Mouse (Mus musculus) gastrocnemius, postnatal 4 days (tissue): Measurements from ENCODE around the gene Mkrn1. TPM values are rescaled to one million over a fixed set of nuclear protein-coding genes. Genes with fewer than 3 reads are reported as not detected.
"Not testable (repeated sequence)": the region's sequence is repeated elsewhere in the genome, so short reads cannot be mapped to it uniquely, and the experiment has no call there.

Experiments
- DNase-seq, 2 experiments: peaks; one replicate each; pipeline ENCODE4 v3.0.0; 2021 to 2022; ENCODE audit warnings: low spot score in 2 of 2, mixed read lengths in 2 of 2
- long read RNA-seq, 2 experiments: library from polyadenylated mRNA; stranded (forward); transcript quantifications; one replicate each; pipeline ENCODE4 v2.0.0; 2021
- total RNA-seq, 2 experiments: library from RNA; stranded (reverse); gene quantifications; 2 replicates each; pipeline ENCODE4 v1.2.3; 2021

The Mkrn1 gene
- total RNA-seq: 10 to 100 TPM; 20.9 to 26.1 TPM
- long read RNA-seq, experiment 1, transcript Mkrn1-201 (8 exons, 3,046 nt): major isoform, 40 of 59 reads
- long read RNA-seq, experiment 1, transcript Mkrn1-202 (5 exons, 1,511 nt): minor isoform, 5 of 59 reads
- long read RNA-seq, experiment 1, partial matches to known transcripts: 3 of 59 reads
- long read RNA-seq, experiment 1, other reads (novel, unspliced or antisense): 8 of 59 reads
- long read RNA-seq, experiment 2, transcript Mkrn1-203 (3 exons, 751 nt): minor isoform, 8 of 65 reads
- long read RNA-seq, experiment 2, transcript Mkrn1-201 (8 exons, 3,046 nt): major isoform, 44 of 65 reads
- long read RNA-seq, experiment 2, partial matches to known transcripts: 3 of 65 reads
- long read RNA-seq, experiment 2, other reads (novel, unspliced or antisense): 6 of 65 reads

- DNase-seq: peak; percentile 40 to 69
Observed at GRCm38 (mm10) chr6:39419851-39420721, at the start of gene Mkrn1. TSS of gene Mkrn1 (minus strand) at chr6:39420462.

- DNase-seq: no peak
Observed at GRCm38 (mm10) chr6:39469427-39469826, 49.2 kb upstream of the Mkrn1 start.

GRCm38 (mm10) chr6:39462621-39463538 lies 42.6 kb upstream of the Mkrn1 start:
- DNase-seq: peak; percentile 62 to 84

- DNase-seq: no peak
Observed at GRCm38 (mm10) chr6:39460040-39460439, 39.8 kb upstream of the Mkrn1 start.

GRCm38 (mm10) chr6:39455339-39456160 lies 35.3 kb upstream of the Mkrn1 start:
- no peak for DNase-seq

GRCm38 (mm10) chr6:39454616-39455015 lies 34.4 kb upstream of the Mkrn1 start:
- DNase-seq: no peak

- no peak for DNase-seq
Observed at GRCm38 (mm10) chr6:39453564-39453963, 33.3 kb upstream of the Mkrn1 start.

GRCm38 (mm10) chr6:39451033-39451432 lies 30.8 kb upstream of the Mkrn1 start:
- DNase-seq: no peak

GRCm38 (mm10) chr6:39450580-39450979 lies 30.3 kb upstream of the Mkrn1 start:
- DNase-seq: no peak

GRCm38 (mm10) chr6:39447429-39448185 lies 27.3 kb upstream of the Mkrn1 start:
- DNase-seq: no peak

- no peak for DNase-seq
Observed at GRCm38 (mm10) chr6:39445801-39446572, 25.7 kb upstream of the Mkrn1 start.

- no peak for DNase-seq
Observed at GRCm38 (mm10) chr6:39442786-39443287, 22.6 kb upstream of the Mkrn1 start.

GRCm38 (mm10) chr6:39440207-39440606 lies 19.9 kb upstream of the Mkrn1 start:
- no peak for DNase-seq

- DNase-seq: not testable (repeated sequence)
Observed at GRCm38 (mm10) chr6:39437519-39437918, 17.3 kb upstream of the Mkrn1 start.

GRCm38 (mm10) chr6:39435875-39436274 lies 15.6 kb upstream of the Mkrn1 start:
- DNase-seq: no peak

- DNase-seq: no peak
Observed at GRCm38 (mm10) chr6:39434886-39435492, 14.7 kb upstream of the Mkrn1 start.

- no peak for DNase-seq
Observed at GRCm38 (mm10) chr6:39434111-39434885, 14.0 kb upstream of the Mkrn1 start.
